Mouse (Mus musculus): ENCODE measurements around the gene Cpped1. TPM values are rescaled to one million over a fixed set of nuclear protein-coding genes. Genes with fewer than 3 reads are reported as not detected.

The Cpped1 gene
- polyA plus RNA-seq, 1 experiment from 2014 or later: 21.2 TPM

Other genes starting within 250 kb of the Cpped1 start
- 11.3 and 11.5 TPM in 2 replicates for gene Shisa9, start 74.7 kb upstream of the Cpped1 start, polyA plus RNA-seq (2014; fragmentation: Nextera tagmentation; extraction: Ambion mirVana)